Mouse (Mus musculus): ENCODE measurements around the gene Tmem212.

Gene Tmem212

GRCm38 (mm10) chr3:27899012-27899726 lies 3.0 kb upstream of the Tmem212 start:
- DNase-seq (ENCODE audit: low read depth, low spot score) = no peak

- no peak for DNase-seq (ENCODE audit: low read depth, low spot score)
Measured at GRCm38 (mm10) chr3:27898178-27898577, 2.0 kb upstream of the Tmem212 start.

- DNase-seq (ENCODE audit: low read depth, low spot score) = no peak
Measured at GRCm38 (mm10) chr3:27886578-27886977, 9.6 kb downstream of the Tmem212 start.

- DNase-seq (ENCODE audit: low read depth, low spot score) = no peak
Measured at GRCm38 (mm10) chr3:27885585-27885984, 10.6 kb downstream of the Tmem212 start.

- DNase-seq (ENCODE audit: low read depth, low spot score) = no peak
Measured at GRCm38 (mm10) chr3:27881897-27882835, 14.0 kb downstream of the Tmem212 start.

GRCm38 (mm10) chr3:27878854-27879610 lies 17.1 kb downstream of the Tmem212 start:
- no peak for DNase-seq (ENCODE audit: low read depth, low spot score)

- no peak for DNase-seq (ENCODE audit: low read depth, low spot score)
Measured at GRCm38 (mm10) chr3:27873268-27874073, 22.7 kb downstream of the Tmem212 start.

DNA sequence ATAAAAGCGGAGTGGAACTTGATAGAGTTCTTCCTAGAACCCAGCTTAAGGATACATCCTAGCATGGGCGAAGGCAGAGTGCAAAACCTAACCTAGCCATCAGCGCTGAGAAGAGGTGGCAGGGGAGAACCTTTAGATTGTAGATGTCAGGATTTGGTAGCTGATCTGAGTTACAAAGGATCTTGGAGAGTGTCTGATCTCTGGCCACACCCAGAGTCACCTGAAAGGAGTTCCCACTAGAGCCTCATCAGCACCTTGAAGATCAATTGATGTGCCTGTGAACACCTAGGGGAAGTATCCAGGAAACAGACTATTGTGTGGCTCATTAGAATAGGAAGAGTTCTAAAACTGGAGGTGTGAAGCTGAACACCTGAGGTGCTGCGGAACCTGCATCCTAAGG lies 23.7 kb downstream of the Tmem212 start:
- peak; percentile 57 for DNase-seq (ENCODE audit: low read depth, low spot score)

- no peak for DNase-seq (ENCODE audit: low read depth, low spot score)
Measured at GRCm38 (mm10) chr3:27871891-27872290, 24.3 kb downstream of the Tmem212 start.

DNA sequence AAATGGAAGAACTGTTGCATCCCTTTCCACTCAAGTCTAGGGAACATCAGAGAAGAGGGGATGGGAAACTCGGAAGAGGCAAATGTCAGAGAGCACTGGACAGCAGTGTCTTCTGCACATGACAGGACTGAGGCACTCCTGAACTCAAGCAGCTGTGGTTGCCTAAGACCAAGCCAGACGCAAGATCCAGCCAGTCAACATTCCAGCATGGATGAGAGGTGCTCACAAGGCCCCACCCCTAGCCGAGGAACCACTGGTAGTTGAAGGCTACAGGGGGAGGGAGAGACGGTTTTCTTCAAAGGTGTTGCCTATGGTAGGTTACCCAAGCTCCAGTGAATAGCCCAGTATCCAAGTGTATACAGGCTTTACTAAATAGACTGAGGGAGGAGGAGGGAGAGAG lies 24.8 kb downstream of the Tmem212 start:
- DNase-seq (ENCODE audit: low read depth, low spot score) = no peak

DNA sequence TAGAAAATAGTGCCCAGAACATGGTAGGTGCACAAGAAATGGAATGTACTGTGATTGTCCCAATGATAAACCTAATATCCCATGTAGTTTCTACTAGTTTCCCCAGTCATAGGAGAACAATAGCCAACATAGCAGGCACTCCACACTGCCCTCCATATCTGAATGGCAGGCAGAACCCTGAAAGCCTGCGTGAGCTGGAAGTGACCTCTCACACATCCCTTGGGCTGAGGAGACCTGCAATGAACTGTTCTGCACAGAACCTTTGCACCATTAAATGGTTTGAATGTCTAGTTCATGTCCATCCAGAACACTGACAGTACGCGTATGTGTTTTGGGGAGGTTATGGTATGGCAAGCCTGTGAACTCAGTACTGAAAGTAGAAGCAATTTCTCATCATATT lies 27.5 kb downstream of the Tmem212 start:
- no peak for DNase-seq (ENCODE audit: low read depth, low spot score)

GRCm38 (mm10) chr3:27867731-27868130 lies 28.4 kb downstream of the Tmem212 start:
- no peak for DNase-seq (ENCODE audit: low read depth, low spot score)

- DNase-seq (ENCODE audit: low read depth, low spot score) = peak; percentile 68
Measured at GRCm38 (mm10) chr3:27862821-27863740, 33.1 kb downstream of the Tmem212 start.

- no peak for DNase-seq (ENCODE audit: low read depth, low spot score)
Measured at GRCm38 (mm10) chr3:27861601-27862000, 34.6 kb downstream of the Tmem212 start.

DNA sequence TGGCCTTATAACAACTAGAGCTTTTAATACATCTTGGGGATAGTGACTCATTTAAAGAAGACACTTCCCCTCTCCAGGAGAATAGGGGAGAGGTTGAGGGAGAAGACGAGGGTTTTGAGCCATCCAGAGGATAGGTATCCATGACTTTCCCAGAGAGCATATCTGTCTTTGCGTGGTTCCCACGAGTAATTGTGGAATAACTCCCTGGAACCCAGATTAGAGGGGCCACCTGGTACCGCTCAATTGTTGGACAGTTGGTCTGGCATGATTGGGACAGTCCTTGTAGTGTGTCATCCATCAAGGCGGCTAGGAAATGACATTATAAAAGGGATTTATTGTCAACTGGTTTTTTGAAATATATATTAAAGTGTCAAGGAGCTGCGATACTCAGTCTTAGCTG lies 35.1 kb downstream of the Tmem212 start:
- no peak for DNase-seq (ENCODE audit: low read depth, low spot score)

DNA sequence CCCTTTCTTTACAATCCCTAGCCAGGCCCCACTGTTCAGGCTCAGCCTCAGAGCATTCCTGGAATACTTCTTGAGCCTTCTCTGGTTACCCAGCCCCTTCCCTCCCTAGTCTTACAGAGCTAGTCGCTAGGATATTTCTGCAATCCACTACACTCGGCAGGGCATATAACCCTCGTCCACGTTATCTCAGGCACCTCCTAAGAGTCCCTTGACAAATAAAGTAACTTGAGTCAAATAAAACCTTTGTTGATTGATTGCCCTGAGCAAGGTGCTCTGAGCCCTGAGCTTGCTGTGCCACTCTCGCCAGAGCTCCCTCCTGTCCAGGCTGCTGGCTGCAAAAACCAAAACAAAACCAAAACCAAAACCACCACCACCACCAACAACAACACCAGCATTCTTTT lies 37.0 kb downstream of the Tmem212 start:
- DNase-seq (ENCODE audit: low read depth, low spot score) = peak; percentile 49

- no peak for DNase-seq (ENCODE audit: low read depth, low spot score)
Measured at GRCm38 (mm10) chr3:27858441-27859115, 37.6 kb downstream of the Tmem212 start.

DNA sequence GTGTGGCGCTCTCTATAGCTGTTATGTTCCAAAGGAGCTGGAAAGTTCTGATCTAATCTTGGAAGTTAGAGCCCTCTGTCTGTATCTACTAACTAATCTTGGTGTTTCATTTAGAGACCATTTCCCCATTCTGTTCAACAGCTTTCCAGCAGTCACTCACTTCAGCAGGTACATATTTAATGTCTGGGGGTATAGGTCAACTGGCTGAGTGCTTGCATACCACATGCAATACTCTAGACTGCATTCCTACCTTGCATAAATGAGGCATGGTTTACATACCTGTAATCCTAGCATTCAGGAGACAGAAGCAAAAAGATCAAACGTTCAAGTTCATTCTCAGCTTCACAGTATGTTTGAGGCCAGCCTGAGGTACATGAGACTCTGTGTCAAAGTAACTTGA lies 39.9 kb downstream of the Tmem212 start:
- DNase-seq (ENCODE audit: low read depth, low spot score) = no peak

GRCm38 (mm10) chr3:27854431-27855180 lies 41.6 kb downstream of the Tmem212 start:
- DNase-seq (ENCODE audit: low read depth, low spot score) = no peak
